Mouse (Mus musculus) erythroblast, embryonic 14.5 days (primary cell): ENCODE measurements around the gene Bahcc1. TPM values are rescaled to one million over a fixed set of nuclear protein-coding genes. Genes with fewer than 3 reads are reported as not detected.

Experiments used
- H3K27me3 ChIP-seq: 2 replicates; pipeline ENCODE4 v1.6.1; 2012; ENCODE audit warnings: inconsistent platforms; ENCODE audit not compliant: control insufficient read depth
- H3K36me3 ChIP-seq: 2 replicates; pipeline ENCODE4 v1.6.1; 2012; ENCODE audit warnings: mild to moderate bottlenecking, inconsistent platforms; ENCODE audit not compliant: control insufficient read depth
- H3K4me1 ChIP-seq: 2 replicates; pipeline ENCODE4 v1.6.1; 2012; ENCODE audit warnings: inconsistent platforms; ENCODE audit not compliant: control insufficient read depth
- H3K4me3 ChIP-seq: replicated peaks from 2 replicates; pipeline ENCODE3; 2012; ENCODE audit warnings: moderate library complexity, mild to moderate bottlenecking, inconsistent platforms
- H3K9me3 ChIP-seq: 2 replicates; pipeline ENCODE4 v1.6.1; 2012; ENCODE audit warnings: low read length, inconsistent platforms, mixed read lengths; ENCODE audit not compliant: control insufficient read depth
- GATA1 ChIP-seq: IDR thresholded peaks from 2 replicates; pipeline ENCODE4 v1.6.1; 2012; ENCODE audit warnings: low read length, inconsistent platforms, mixed read lengths
- TAL1 ChIP-seq: IDR thresholded peaks from 3 replicates; pipeline ENCODE4 v1.6.1; 2012; ENCODE audit warnings: low read length, inconsistent platforms, mixed read lengths
- polyA plus RNA-seq: library from polyadenylated mRNA; stranded (reverse); fragments of >175 nt; gene quantifications from 2 replicates; pipeline ENCODE4 v1.2.3, GENCODE M21; 2012

Bahcc1 gene
- polyA plus RNA-seq, 1 experiment: 0.21 TPM

GRCm38 (mm10) chr11:120187236-120188101 lies 45.3 kb upstream of the Bahcc1 start:
- Histone ChIP-seq H3K4me1 (peaks cover 18% of the 10 kb centered on the region), H3K4me3 (peak overlapping the region; percentile 38), H3K9me3 (peaks cover 2% of the 10 kb centered on the region; the same call in 1 of the 2 replicates), H3K27me3 (peaks cover 95% of the 10 kb centered on the region), H3K36me3 (no peaks in the 10 kb centered on the region)
- no peak for TF ChIP-seq GATA1
- no peak for TF ChIP-seq TAL1

GRCm38 (mm10) chr11:120188102-120188480 lies 44.7 kb upstream of the Bahcc1 start:
- peak overlapping the region; percentile 59 for H3K4me3 ChIP-seq
- TF ChIP-seq TAL1 (no peak), GATA1 (no peak)
- peaks cover 2% of the 10 kb centered on the region; the same call in 1 of the 2 replicates for H3K9me3 ChIP-seq
- H3K27me3 ChIP-seq: peaks cover 92% of the 10 kb centered on the region
- H3K36me3 ChIP-seq: no peaks in the 10 kb centered on the region
- H3K4me1 ChIP-seq: peaks cover 18% of the 10 kb centered on the region

GRCm38 (mm10) chr11:120188481-120189441 lies 44.0 kb upstream of the Bahcc1 start:
- H3K9me3 ChIP-seq: peaks cover 2% of the 10 kb centered on the region; the same call in 1 of the 2 replicates
- TF ChIP-seq TAL1 (no peak), GATA1 (no peak)
- peaks cover 18% of the 10 kb centered on the region for H3K4me1 ChIP-seq
- peak overlapping the region; percentile 59 for H3K4me3 ChIP-seq
- no peaks in the 10 kb centered on the region for H3K36me3 ChIP-seq
- peaks cover 86% of the 10 kb centered on the region for H3K27me3 ChIP-seq

- H3K36me3 ChIP-seq: no peaks in the 10 kb centered on the region
- H3K4me1 ChIP-seq: peaks cover 18% of the 10 kb centered on the region
- H3K4me3 ChIP-seq: peak overlapping the region; percentile 59
- peaks cover 76% of the 10 kb centered on the region for H3K27me3 ChIP-seq
- peaks cover 2% of the 10 kb centered on the region; the same call in 1 of the 2 replicates for H3K9me3 ChIP-seq
- TF ChIP-seq TAL1: no peak
- no peak for TF ChIP-seq GATA1
These were observed 43.1 kb upstream of the Bahcc1 start for GRCm38 (mm10) chr11:120189459-120190312.

- no peak for TF ChIP-seq GATA1
- TF ChIP-seq TAL1: no peak
- H3K4me3 ChIP-seq: peak overlapping the region; percentile 59
- peaks cover 66% of the 10 kb centered on the region for H3K27me3 ChIP-seq
- peaks cover 2% of the 10 kb centered on the region; the same call in 1 of the 2 replicates for H3K9me3 ChIP-seq
- no peaks in the 10 kb centered on the region for H3K36me3 ChIP-seq
- H3K4me1 ChIP-seq: peaks cover 18% of the 10 kb centered on the region
These were observed 42.0 kb upstream of the Bahcc1 start for GRCm38 (mm10) chr11:120190526-120191412.

GRCm38 (mm10) chr11:120198831-120199230 lies 33.9 kb upstream of the Bahcc1 start:
- Histone ChIP-seq H3K27me3 (peaks cover 22% of the 10 kb centered on the region), H3K4me1 (no peaks in the 10 kb centered on the region), H3K36me3 (no peaks in the 10 kb centered on the region), H3K9me3 (no peaks in the 10 kb centered on the region), H3K4me3 (no peak overlapping the region)
- no peak for TF ChIP-seq TAL1
- no peak for TF ChIP-seq GATA1

- TF ChIP-seq TAL1 (no peak), GATA1 (no peak)
- H3K36me3 ChIP-seq: no peaks in the 10 kb centered on the region
- peaks cover 22% of the 10 kb centered on the region for H3K27me3 ChIP-seq
- no peaks in the 10 kb centered on the region for H3K9me3 ChIP-seq
- H3K4me1 ChIP-seq: no peaks in the 10 kb centered on the region
- H3K4me3 ChIP-seq: no peak overlapping the region
These were observed 33.0 kb upstream of the Bahcc1 start for GRCm38 (mm10) chr11:120199766-120200165.
